In genomic region chr12:104896640-104897039, GRCm38 (mm10) we compare ENCODE assay signal across 9 mouse cellular contexts. TPM values are rescaled to one million over a fixed set of nuclear protein-coding genes. Genes with fewer than 3 reads are reported as not detected.
DNase-seq lines count a peak whose midpoint lies in the region; ATAC-seq lines count a peak whose summit lies in the region.
"Had no signal": no experiment of that assay in that cellular context is flagged by ENCODE, and none has a peak within 500 bp of the region (broad histone marks: within the 10 kb centered on the region; RNA-seq: fewer than 3 reads in every experiment).

No protein-coding gene starts in this region.

- WGBS in intestine, embryonic 14.5 days, result 62% methylated on average over 16 of the region's 16 CpGs
- WGBS in limb, embryonic 10.5 days, result 88% methylated on average over 16 of the region's 16 CpGs
- 54% methylated on average over 16 of the region's 16 CpGs for WGBS in stomach, embryonic 14.5 days

- H3K9me3 ChIP-seq in intestine, embryonic 14.5 days (ENCODE audit: control insufficient read depth, low read length), result no peaks in the 10 kb centered on the region
- no peaks in the 10 kb centered on the region for H3K9me3 ChIP-seq in limb, embryonic 10.5 days (replicated peaks)
- H3K9me3 ChIP-seq in stomach, embryonic 14.5 days (ENCODE audit: control insufficient read depth, low read depth, low read length), result no peaks in the 10 kb centered on the region

- no peaks in the 10 kb centered on the region for H3K36me3 ChIP-seq in intestine, embryonic 14.5 days (ENCODE audit: control insufficient read depth, insufficient read depth, low read length)
- H3K36me3 ChIP-seq in limb, embryonic 10.5 days, result no peaks in the 10 kb centered on the region
- no peaks in the 10 kb centered on the region for H3K36me3 ChIP-seq in stomach, embryonic 14.5 days (ENCODE audit: control insufficient read depth, insufficient read depth, low read length)

- ATAC-seq in intestine, embryonic 14.5 days (replicated peaks; ENCODE audit: low FRiP score, low TSS enrichment, low read depth), result peak; percentile 48
- peak; percentile 24 for ATAC-seq in stomach, embryonic 14.5 days (ENCODE audit: insufficient number of reproducible peaks, insufficient read depth, low FRiP score, low read depth)

- no peak overlapping the region for H3K4me2 ChIP-seq in intestine, embryonic 14.5 days (ENCODE audit: low read length)
- H3K4me2 ChIP-seq in stomach, embryonic 14.5 days (replicated peaks; ENCODE audit: low read depth, low read length), result no peak overlapping the region

- no peak overlapping the region for H3K9ac ChIP-seq in intestine, embryonic 14.5 days (ENCODE audit: low read length)
- no peak overlapping the region for H3K9ac ChIP-seq in stomach, embryonic 14.5 days (replicated peaks; ENCODE audit: low read depth, low read length)

- no peaks in the 10 kb centered on the region for H3K27me3 ChIP-seq in intestine, embryonic 14.5 days (replicated peaks; ENCODE audit: control insufficient read depth, insufficient read depth, low read length)
- H3K27me3 ChIP-seq in limb, embryonic 10.5 days (ENCODE audit: low read depth, poor library complexity, severe bottlenecking), result no peaks in the 10 kb centered on the region
- no peaks in the 10 kb centered on the region for H3K27me3 ChIP-seq in stomach, embryonic 14.5 days (ENCODE audit: control insufficient read depth, insufficient read depth, low read length)

- intact Hi-C loops in gastrocnemius, postnatal 14 days (cut with DNase I; ENCODE audit: low total_unique reads), result no loop called here

- no peak overlapping the region for H3K4me3 ChIP-seq in intestine, embryonic 14.5 days (ENCODE audit: low read depth, low read length)
- H3K4me3 ChIP-seq in limb, embryonic 10.5 days, result no peak overlapping the region
- H3K4me3 ChIP-seq in stomach, embryonic 14.5 days (ENCODE audit: low read depth, low read length), result no peak overlapping the region

- no peaks in the 10 kb centered on the region for H3K4me1 ChIP-seq in intestine, embryonic 14.5 days (replicated peaks; ENCODE audit: control insufficient read depth, insufficient read depth, low read length)
- H3K4me1 ChIP-seq in limb, embryonic 10.5 days, result peaks cover 54% of the 10 kb centered on the region
- H3K4me1 ChIP-seq in stomach, embryonic 14.5 days (ENCODE audit: control insufficient read depth, insufficient read depth, low read length), result 0 out of 2 replicates have a peak, but pooled peaks cover 5% of the 10 kb centered on the region

- peak; percentile 54 for DNase-seq in embryo, embryonic 10.5 days (ENCODE audit: low spot score)
- DNase-seq in embryo, embryonic 9.5 days (ENCODE audit: extremely low spot score), result no peak
- peak; percentile 65 for DNase-seq in brain, adult 2 months (ENCODE audit: low read depth, low spot score)
- no peak for DNase-seq in intestine, embryonic 14.5 days (ENCODE audit: low spot score)
- DNase-seq in limb, embryonic 10.5 days (ENCODE audit: low spot score), result no peak
- no peak for DNase-seq in urinary bladder, postnatal 10 days (ENCODE audit: low spot score)
- DNase-seq in gastrocnemius, postnatal 14 days, result no peak

- H3K27ac ChIP-seq in intestine, embryonic 14.5 days (ENCODE audit: low read depth), result no peak overlapping the region
- peak overlapping the region; percentile 82 for H3K27ac ChIP-seq in limb, embryonic 10.5 days
- peak overlapping the region; percentile 52; the same call in 1 of the 2 replicates for H3K27ac ChIP-seq in stomach, embryonic 14.5 days (ENCODE audit: low read length)
- H3K27ac ChIP-seq: macrophage had no signal

RNA-seq across cellular contexts. Expression of gene Clmn, which starts 31.8 kb away (rescaled TPM):
- polyA plus RNA-seq in intestine, embryonic 14.5 days (2014; fragmentation: Nextera tagmentation; extraction: Ambion mirVana), result 3.4 and 4.0 TPM in 2 replicates
- 2.0 and 3.0 TPM in 2 replicates for polyA plus RNA-seq in limb, embryonic 10.5 days (2016; fragmentation: Nextera tagmentation; extraction: Ambion mirVana)
- polyA plus RNA-seq in stomach, embryonic 14.5 days (2014; fragmentation: Nextera tagmentation; extraction: Ambion mirVana), result 3.1 TPM in 2 replicates
- total RNA-seq in gastrocnemius, postnatal 14 days (2021), result 1 to 10 TPM; 2.3 to 2.5 TPM
- polyA plus RNA-seq: macrophage had no signal

Comparison
In these comparisons a context has a peak if more than half of its experiments do, and no peak if none do; other contexts are left out.
1. DNase-seq: peak in embryo, embryonic 10.5 days (single experiment) and brain, adult 2 months (single experiment); none in embryo, embryonic 9.5 days (single experiment), intestine, embryonic 14.5 days (single experiment), limb, embryonic 10.5 days (single experiment), urinary bladder, postnatal 10 days (single experiment) and gastrocnemius, postnatal 14 days (single experiment).